Mouse (Mus musculus): ENCODE results near the gene Aldh3a2. TPM values are rescaled to one million over a fixed set of nuclear protein-coding genes. Genes with fewer than 3 reads are reported as not detected.

The Aldh3a2 gene
- total and polyA plus RNA-seq, 3 experiments: 19.5 to 28.4 (median 26.3) TPM

- Histone ChIP-seq H3K79me2 (replicated peaks; ENCODE audit: control insufficient read depth, extremely low read depth, insufficient read depth, poor library complexity, severe bottlenecking) (no peaks in the 10 kb centered on the region), H3K36me3 (replicated peaks in 1 of 2; ENCODE audit: control insufficient read depth in 1 of 2, insufficient read depth in 1 of 2, low read length in 1 of 2) (no peaks in the 10 kb centered on the region), H3K4me3 (replicated peaks in 1 of 3; ENCODE audit: low read depth in 2 of 3, low read length in 2 of 3, poor library complexity in 1 of 3) (no peak overlapping the region), H3K4me2 (ENCODE audit: insufficient read depth, low read depth, poor library complexity, severe bottlenecking) (no peak overlapping the region), H3K9me3 (replicated peaks; ENCODE audit: low read length) (no peaks in the 10 kb centered on the region), H3K9ac (ENCODE audit: insufficient read depth, low read depth) (no peak overlapping the region), H3K4me1 (ENCODE audit: control insufficient read depth in 1 of 2, insufficient read depth in 2 of 2) (peaks cover 0 to 1% of the 10 kb centered on the region in 2 experiments; a peak in 2 of 4 replicates), H3K27me3 (replicated peaks) (peaks cover 2% of the 10 kb centered on the region), H3K27ac (ENCODE audit: insufficient read depth, low read depth) (no peak overlapping the region)
- dilution Hi-C loops (cut with MboI; ENCODE audit: extremely low pct_ligation_motif_present, extremely low pct_unique_long_range_greater_than_20kb, low sequenced_read_pairs) (no loop called here), in situ Hi-C loops (cut with MboI; ENCODE audit: low pct_ligation_motif_present, low pct_unique_long_range_greater_than_20kb, low sequenced_read_pairs) (no loop called here)
- DNase-seq (ENCODE audit: extremely low read depth): no peak
- TF ChIP-seq UBTF (IDR thresholded peaks at IDR 0.05; ENCODE audit: low read depth, low read length) (no peak), CHD1 (IDR thresholded peaks at IDR 0.05; ENCODE audit: low read depth, low read length) (no peak), ZMIZ1 (IDR thresholded peaks at IDR 0.05; ENCODE audit: low read depth, low read length) (no peak), E2F4 (IDR thresholded peaks at IDR 0.05; ENCODE audit: insufficient replicate concordance, low read depth, low read length) (no peak), MYC (IDR thresholded peaks at IDR 0.05; ENCODE audit: low read depth, low read length) (no peak), GABPA (IDR thresholded peaks at IDR 0.05; ENCODE audit: insufficient replicate concordance, low read depth, low read length) (no peak), USF1 (IDR thresholded peaks at IDR 0.05; ENCODE audit: low read depth, low read length) (no peak), NELFE (IDR thresholded peaks at IDR 0.05; ENCODE audit: low read depth, low read length) (no peak), ZKSCAN1 (IDR thresholded peaks at IDR 0.05; ENCODE audit: borderline replicate concordance, low read depth, low read length) (no peak), MEF2A (IDR thresholded peaks at IDR 0.05; ENCODE audit: borderline replicate concordance, low read depth, low read length) (no peak), MAFK (IDR thresholded peaks at IDR 0.05; ENCODE audit: insufficient replicate concordance, low read length) (no peak), ZNF384 (IDR thresholded peaks at IDR 0.05; ENCODE audit: low read depth, low read length) (no peak), MXI1 (IDR thresholded peaks at IDR 0.05; ENCODE audit: low read depth, low read length) (no peak), TBP (conservative IDR thresholded peaks at IDR 0.05; ENCODE audit: low read depth, low read length) (no peak), USF2 (conservative IDR thresholded peaks at IDR 0.05; ENCODE audit: low read depth, low read length) (no peak), PAX5 (IDR thresholded peaks at IDR 0.05; ENCODE audit: low read length) (no peak), ETS1 (conservative IDR thresholded peaks at IDR 0.05; ENCODE audit: low read depth, low read length) (no peak)
These were observed 65.1 kb downstream of the Aldh3a2 start for GRCm38 (mm10) chr11:61202186-61202585.

- dilution Hi-C loops (cut with MboI; ENCODE audit: extremely low pct_ligation_motif_present, extremely low pct_unique_long_range_greater_than_20kb, low sequenced_read_pairs): no loop called here
- no peak overlapping the region for H3K4me2 ChIP-seq (ENCODE audit: insufficient read depth, low read depth, poor library complexity, severe bottlenecking)
- H3K4me3 ChIP-seq (replicated peaks in 1 of 3; ENCODE audit: low read depth in 2 of 3, low read length in 2 of 3, poor library complexity in 1 of 3): no peak overlapping the region
- H3K4me1 ChIP-seq (ENCODE audit: control insufficient read depth in 1 of 2, insufficient read depth in 2 of 2): no peaks in the 10 kb centered on the region
- no peak for DNase-seq (ENCODE audit: extremely low read depth)
- no peaks in the 10 kb centered on the region for H3K36me3 ChIP-seq (replicated peaks in 1 of 2; ENCODE audit: control insufficient read depth in 1 of 2, insufficient read depth in 1 of 2, low read length in 1 of 2)
- H3K79me2 ChIP-seq (replicated peaks; ENCODE audit: control insufficient read depth, extremely low read depth, insufficient read depth, poor library complexity, severe bottlenecking): no peaks in the 10 kb centered on the region
- in situ Hi-C loops (cut with MboI; ENCODE audit: low pct_ligation_motif_present, low pct_unique_long_range_greater_than_20kb, low sequenced_read_pairs): loop anchor here (10.0 kb wide), 1 partner anchor 305 kb away; the partner anchor contains the start of gene B9d1
- TF ChIP-seq TBP (conservative IDR thresholded peaks at IDR 0.05; ENCODE audit: low read depth, low read length) (no peak), MAZ (IDR thresholded peaks at IDR 0.05; ENCODE audit: low read depth, low read length) (no peak), NRF1 (IDR thresholded peaks at IDR 0.05; ENCODE audit: low read depth, low read length) (no peak), SIN3A (IDR thresholded peaks at IDR 0.05; ENCODE audit: low read length) (no peak), CHD1 (IDR thresholded peaks at IDR 0.05; ENCODE audit: low read depth, low read length) (no peak), ZKSCAN1 (IDR thresholded peaks at IDR 0.05; ENCODE audit: borderline replicate concordance, low read depth, low read length) (no peak), MYC (IDR thresholded peaks at IDR 0.05; ENCODE audit: low read depth, low read length) (no peak), CTCF (conservative IDR thresholded peaks at IDR 0.05 in 1 of 2, IDR thresholded peaks at IDR 0.05 in 1 of 2; ENCODE audit: low read depth in 2 of 2, low read length in 2 of 2) (no peak), E2F4 (IDR thresholded peaks at IDR 0.05; ENCODE audit: insufficient replicate concordance, low read depth, low read length) (no peak), USF1 (IDR thresholded peaks at IDR 0.05; ENCODE audit: low read depth, low read length) (no peak), RCOR1 (conservative IDR thresholded peaks at IDR 0.05; ENCODE audit: low read depth, low read length) (no peak), ZMIZ1 (IDR thresholded peaks at IDR 0.05; ENCODE audit: low read depth, low read length) (no peak), CHD2 (IDR thresholded peaks at IDR 0.05; ENCODE audit: low read length) (no peak), USF2 (conservative IDR thresholded peaks at IDR 0.05; ENCODE audit: low read depth, low read length) (no peak), EP300 (IDR thresholded peaks at IDR 0.05; ENCODE audit: low read length) (no peak), POLR2A (IDR thresholded peaks at IDR 0.05; ENCODE audit: low read depth, low read length) (no peak)
- H3K27me3 ChIP-seq (replicated peaks): peaks cover 2% of the 10 kb centered on the region
- no peak overlapping the region for H3K27ac ChIP-seq (ENCODE audit: insufficient read depth, low read depth)
- no peaks in the 10 kb centered on the region for H3K9me3 ChIP-seq (replicated peaks; ENCODE audit: low read length)
- no peak overlapping the region for H3K9ac ChIP-seq (ENCODE audit: insufficient read depth, low read depth)
These were observed 67.5 kb downstream of the Aldh3a2 start for GRCm38 (mm10) chr11:61199620-61200362.
